Mouse (Mus musculus) WW6 (cell line): Measurements from ENCODE around the gene Serpina9.
A peak's percentile ranks its signal among the peaks of the same experiment; 100 is the strongest.
"Not testable (repeated sequence)": the region's sequence is repeated elsewhere in the genome, so short reads cannot be mapped to it uniquely, and the experiment has no call there.

Source experiments
- DNase-seq: peaks from one replicate; pipeline ENCODE4 v3.0.0-alpha.2; 2013; ENCODE audit warnings: low read depth, low spot score

Gene Serpina9

DNA sequence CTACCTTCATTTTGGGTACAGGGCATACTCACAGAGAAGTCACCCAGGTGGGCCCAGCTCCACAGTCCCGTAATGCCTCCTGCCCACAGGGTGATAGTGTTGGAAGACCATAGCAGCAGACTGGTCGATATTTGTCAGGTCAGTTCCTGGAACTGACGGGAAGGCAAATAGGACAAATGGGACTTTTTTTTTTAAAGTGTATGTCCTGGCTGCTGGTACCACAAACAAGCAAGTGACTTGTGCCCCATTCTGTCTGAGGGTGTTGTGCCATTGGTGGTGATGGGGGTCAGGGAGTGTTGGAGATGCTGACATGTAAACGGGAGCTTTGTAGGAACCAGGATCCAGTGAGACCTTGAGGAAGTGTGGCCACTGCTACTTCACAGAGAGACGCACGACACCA, 23.7 kb downstream of the Serpina9 start, which contains the start of gene Serpina11:
Gene Serpina11, minus strand, starts transcription at position 101 of the 400 bp plus-strand sequence.
- DNase-seq, result no peak

DNA sequence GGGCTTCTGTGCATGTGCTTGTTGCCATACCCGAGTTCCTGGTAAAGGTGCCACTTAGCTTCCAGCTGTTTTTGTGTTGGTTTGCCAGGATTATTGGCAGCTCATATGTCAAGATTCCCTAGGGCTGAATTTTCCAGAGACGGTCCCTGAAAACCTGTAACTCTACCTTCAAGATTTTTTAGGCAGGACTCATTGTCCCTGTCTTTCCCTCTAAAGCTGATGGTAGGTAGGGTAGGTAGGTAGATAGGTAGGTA, 24.1 kb downstream of the Serpina9 start:
- no peak for DNase-seq

DNA sequence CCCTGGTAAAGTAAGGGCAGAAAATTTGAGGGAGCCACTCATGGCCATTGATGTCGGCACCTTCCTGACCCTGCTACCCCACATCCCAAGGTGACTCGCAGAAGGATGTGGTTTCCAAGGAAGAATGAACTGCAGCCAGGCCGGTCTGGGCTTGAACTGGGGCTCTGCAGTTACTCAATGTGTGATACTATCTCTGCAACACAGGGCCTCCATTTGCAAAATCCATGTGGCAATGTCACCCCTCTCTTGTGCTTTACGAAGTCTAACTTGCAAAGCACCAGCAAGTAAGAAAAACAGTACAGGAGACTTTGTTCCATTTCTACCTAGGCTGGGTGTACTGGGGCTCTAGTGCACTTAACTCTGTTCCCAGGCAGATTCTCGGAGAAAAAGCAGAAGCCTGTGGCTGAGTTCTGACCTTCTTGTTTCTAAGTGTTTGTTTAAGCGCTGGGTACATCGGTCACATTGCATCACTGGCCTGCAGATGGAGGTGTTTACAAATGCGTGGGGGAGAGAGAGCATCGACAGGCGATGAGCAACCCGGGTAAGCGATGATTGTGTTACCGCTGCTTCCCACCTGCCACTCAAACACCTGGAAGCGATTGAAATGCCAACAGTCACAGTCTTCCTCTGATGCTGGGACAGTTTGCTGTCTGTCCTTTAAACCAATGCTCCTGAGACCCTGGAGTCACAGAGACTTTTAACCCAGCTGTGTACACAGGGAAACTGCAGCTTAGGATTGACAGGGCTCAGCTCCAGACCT, 24.6 kb downstream of the Serpina9 start:
- DNase-seq, result no peak

DNA sequence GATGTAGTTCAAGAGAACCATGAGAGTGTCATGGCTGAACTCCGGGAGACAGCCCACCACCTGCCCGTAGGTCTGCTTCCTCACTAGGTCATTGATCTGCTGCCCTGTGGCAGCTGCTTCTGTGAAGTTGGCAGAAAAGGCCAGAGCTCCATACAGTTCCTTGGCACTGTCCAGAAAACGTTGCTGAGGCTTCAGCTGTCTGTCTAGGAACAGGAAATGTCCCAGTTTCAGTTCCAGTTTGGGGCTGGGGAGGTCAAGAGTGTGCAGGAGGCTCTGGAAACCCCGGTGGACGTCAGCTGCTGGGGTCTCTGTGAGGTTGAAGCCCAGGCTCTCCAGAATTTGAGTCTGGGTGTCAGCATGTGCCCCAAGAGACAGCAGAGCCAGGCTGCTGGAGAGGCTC, 27.7 kb downstream of the Serpina9 start:
- no peak for DNase-seq

DNA sequence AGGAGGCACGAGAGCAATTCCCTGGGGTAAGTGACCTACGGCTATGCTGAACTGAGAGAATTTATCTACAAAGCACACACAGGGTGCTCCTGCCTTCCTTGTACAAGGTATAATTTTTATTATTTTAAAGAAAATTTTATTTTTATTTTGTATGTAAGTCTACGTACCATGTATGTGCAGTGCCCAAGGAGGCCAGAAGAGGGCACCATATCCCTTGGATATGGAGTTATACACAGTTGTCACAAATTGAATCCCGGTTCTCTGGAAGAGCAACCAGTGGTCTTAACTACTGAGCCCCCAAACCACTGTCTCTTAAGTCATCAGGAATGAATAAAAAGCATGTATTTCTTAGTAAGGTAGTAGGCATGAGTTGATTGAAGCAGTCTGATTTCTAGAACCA, 28.6 kb downstream of the Serpina9 start:
- DNase-seq, result peak; percentile 14

DNA sequence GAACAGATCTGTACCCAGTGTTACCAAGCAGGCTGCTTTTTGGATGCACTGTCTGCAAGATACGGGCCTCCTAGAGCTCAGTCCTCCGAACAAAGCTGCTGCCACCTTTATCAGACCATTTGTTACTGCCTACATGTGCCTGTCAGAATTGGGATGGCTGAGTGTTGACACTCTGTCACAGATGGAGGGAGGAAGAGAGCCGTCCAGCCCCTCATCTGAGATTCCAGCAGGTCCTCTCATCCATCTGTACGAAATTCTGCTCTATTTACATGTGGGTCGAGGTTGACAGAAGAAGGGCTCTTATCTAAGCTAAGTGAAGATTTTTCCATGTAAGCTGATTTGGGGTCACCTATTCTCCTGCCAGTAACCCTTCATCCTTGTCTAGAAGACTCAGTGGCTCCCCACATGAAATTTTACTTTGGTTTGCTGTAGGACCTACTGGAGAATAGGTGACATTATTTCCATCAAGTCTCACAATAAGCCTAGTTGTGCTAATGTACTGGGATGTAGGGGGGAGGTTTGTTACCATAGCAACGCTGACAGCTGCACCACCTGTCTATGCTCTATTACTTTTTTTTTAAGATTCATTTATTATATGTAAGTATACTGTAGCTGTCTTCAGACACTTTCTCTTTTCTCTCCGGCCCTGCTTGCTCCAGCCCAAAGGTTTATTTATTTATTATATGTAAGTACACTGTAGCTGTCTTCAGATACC, 31.8 kb downstream of the Serpina9 start:
- no peak for DNase-seq

DNA sequence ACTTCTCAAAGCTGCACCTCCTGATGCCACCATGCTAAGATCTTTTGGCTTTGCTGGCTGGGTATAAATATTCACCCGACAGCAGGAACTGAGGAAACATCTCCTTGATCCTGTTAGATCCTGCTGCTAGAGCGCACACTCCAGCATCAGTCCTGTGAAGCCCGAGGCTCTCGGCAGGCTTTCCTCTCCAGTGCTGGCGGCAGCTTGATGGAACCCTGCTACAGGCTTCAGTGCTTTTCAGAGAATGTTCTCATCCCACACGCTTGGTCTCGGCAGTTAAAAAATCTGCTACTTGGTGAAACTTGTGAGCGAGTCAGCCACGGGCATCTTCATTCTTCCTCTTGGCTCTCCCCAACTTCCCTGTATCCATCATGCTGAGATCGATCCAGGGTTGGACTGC, 35.3 kb downstream of the Serpina9 start:
- DNase-seq, result no peak

DNA sequence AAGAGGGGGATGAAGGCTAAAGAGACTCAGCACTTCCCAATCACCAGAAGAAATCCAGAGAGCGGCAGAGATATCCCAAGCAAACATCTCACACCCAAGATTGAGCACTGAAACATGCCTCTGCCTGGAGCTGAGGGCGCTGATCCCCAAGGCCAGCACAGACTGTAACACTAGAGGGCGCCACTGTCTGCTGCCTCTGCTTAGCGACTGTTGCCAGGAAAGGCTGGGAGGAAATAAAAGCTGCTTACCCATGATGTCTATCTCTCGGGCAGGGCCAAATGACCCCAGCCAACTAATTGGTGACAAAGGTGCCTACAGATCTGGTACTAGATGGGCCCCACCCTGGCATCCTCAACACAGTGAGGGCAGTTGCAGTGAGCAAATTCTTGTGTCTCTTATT, 35.7 kb downstream of the Serpina9 start:
- peak; percentile 9 for DNase-seq

DNA sequence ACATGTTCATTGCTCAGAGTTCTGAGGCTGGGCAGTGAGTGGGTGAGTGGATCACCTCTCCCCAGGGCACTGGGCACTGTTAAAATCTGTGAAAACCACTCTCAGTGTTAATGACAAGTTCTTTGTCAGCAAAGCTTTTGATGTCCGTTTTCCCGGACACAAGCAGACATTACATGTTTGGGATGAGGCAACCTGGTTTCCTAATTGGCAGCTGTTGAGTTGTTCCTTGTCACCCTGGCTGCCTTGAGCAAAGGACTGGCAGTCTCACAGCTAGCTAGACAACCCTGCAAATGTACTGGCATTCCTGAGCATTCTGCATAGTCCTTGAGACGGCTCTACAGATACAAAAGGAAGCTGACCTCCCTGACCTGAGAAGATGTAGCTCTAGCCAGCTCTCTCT, 36.5 kb downstream of the Serpina9 start:
- no peak for DNase-seq

DNA sequence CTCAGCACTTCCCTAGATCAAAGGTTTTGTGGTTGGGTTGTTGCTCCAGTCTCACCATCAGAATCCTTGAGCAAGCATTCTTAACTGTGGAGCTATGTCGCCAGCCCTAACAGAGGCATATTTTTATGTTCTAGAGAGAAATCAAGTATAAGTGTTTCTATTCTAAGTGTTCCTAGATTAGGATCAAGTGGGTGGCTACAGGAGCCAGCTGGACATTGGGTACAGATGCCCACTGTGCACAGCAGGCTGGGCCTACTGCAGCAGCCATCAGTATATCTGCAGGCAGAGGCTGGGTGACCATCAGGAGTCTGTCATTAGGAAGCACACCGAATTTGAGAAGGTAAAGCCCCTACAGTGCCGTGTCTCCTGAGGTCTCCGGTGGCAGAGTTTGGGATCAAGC, 42.5 kb downstream of the Serpina9 start:
- no peak for DNase-seq

DNA sequence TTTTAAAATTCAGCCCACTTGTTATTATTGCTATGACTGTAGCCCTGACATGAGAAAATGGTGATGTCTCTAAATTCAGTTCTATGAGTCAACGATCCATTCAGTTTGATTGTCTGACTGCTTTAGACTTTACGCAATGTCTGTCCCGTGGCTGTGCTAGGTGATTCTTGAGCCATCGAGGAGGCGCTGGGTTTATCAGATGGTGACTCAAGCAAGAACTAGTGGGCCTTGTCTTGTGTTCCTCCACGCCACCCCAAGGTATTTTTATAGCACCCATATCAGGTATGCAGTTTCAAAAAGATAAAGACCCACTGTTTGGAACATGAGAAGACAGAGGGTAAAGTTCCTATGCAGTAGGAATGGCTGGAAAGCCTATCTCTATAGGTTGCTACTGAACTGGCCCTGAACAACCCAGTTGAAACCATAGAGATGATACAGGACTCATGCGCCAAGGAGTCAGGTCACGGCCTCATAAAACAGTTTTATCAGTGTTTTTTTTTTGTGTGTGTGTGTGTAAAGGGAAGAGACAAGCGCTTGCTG, 43.9 kb downstream of the Serpina9 start:
- no peak for DNase-seq

DNA sequence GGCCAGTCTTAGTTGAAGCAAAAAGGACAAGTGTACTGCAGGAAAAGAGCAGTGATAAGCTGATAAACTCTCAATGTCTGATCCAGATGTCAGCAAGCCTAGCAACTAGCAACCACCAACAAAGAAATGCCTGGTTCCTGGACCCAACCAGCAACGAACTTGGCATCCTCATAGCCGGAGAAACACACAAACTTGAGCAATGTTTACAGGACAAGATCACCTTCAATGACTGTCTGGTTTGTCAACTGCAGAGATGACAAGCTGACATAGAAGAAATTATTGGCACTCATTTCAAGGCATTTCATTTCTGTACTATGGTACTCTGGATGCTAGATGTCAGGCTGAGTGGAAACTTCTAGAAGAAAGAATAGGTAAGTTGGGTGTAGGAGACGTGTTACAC, 46.8 kb downstream of the Serpina9 start:
- no peak for DNase-seq

DNA sequence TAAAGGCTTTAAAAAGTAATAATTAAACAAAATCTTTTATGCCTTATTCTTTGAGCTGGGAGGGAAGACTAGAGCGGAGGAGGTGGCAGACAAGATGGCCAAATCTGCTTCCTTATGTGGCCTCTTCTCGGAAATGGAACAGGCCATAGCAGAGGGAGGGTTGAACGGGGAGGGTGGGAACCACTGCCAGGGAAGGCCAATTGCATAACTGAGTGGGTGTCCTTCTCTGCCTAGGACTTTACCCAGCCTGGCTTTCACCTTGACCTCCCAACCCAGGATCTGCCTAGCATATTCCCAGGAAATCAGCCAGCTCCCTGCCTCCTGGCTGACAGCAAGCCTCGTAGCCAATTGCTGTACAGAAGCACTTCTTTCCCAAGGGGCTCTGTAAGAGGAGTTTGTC, 50.3 kb downstream of the Serpina9 start:
- DNase-seq, result no peak

DNA sequence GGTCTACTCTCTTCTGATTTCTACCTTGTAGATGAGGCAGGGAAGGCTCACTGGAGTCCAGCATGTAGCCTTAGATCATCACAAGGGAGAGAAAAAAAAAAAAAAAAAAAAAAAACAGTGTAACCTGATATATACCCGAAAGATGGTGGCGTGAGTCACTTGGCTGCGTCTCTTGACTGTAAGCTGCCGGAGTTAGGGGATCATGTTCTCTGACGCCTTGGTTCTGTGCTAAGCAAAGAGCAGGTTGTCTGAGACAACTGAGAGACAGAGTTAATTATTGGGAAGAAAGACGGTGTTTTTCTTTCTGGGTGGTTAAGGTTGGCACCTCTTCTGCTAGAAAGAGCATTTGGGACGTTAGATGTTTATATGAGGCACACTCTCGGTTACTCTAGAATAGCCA, 50.7 kb downstream of the Serpina9 start:
- no peak for DNase-seq

DNA sequence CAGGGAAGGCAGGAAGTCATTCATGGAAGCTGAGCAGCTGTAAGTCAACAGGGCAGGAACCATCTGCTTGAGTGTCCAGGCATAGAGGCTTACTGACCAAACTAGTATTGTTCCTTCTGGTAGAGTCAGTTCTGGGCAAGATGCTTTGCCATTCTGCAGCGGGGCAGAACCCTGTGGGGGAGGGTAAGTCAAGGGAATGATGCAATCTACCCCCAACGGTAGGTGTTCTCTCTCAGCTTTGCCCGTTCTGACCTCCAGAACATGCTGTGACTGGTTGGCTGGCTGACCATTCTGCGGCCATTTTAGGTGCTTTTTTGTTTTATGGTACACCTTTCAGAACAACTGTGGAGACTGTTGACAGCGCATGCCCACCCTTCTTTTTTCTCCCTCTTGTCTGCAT, 51.2 kb downstream of the Serpina9 start:
- DNase-seq, result no peak

DNA sequence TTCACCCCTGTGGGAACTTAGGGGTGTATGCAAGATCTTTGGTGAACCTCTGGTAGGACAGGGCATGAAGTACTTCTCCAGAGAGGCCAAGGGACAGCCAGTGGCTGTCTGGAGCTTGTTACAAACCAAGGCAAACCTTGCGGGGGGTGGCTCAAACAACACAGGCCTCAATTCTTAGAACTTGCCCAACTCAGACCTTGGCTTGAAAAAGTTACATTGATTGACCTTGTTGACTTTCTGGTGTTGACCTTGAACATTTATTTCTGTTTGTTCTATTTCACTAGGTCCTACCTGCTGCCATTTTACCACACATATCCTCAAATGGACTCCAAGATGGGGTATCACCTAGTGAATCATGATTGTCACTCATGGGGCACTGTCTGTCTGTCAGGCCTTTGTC, 51.8 kb downstream of the Serpina9 start:
- no peak for DNase-seq

DNA sequence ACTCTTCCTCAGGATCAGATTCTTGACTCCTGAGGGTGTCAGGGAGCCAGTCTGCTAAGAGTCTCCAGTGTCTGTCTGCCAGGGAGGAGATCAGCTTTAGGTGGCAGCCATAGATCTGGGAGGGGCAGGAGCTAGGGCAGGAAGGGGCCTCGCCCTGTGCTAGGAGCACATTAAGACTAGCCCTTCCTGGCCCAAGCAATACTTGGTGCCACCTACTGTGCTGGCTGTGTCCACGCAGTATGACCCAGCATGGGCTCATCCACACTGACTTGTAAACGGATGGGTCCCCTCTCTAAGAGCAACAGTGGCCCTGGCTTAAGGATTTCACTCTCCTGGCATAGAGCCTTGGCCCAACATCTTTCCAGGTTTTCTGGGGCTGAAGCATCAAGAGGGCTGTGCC, 54.8 kb downstream of the Serpina9 start, which contains the start of gene Serpina1e:
Gene Serpina1e, minus strand, starts transcription at position 178 of the 400 bp plus-strand sequence.
- no peak for DNase-seq

DNA sequence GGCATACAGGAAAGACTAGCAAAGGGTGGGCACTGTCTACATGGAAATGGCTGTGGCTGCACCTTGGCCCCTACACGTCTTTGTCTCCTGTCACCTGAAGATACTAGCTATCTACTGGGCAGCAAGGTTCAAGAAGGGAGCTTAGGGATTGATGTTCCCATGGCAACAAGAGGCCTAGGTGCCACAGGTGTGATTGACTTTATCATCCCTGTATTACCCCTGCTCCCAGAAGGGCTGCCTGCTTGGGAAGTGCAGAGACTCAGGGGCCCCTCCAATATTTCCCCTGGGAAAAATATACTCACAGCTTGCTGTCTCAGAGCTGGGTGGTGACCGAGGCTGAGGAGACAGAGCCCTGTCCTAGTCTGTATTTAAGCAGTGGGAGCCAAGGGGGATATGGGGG, 57.0 kb downstream of the Serpina9 start:
- not testable (repeated sequence) for DNase-seq

DNA sequence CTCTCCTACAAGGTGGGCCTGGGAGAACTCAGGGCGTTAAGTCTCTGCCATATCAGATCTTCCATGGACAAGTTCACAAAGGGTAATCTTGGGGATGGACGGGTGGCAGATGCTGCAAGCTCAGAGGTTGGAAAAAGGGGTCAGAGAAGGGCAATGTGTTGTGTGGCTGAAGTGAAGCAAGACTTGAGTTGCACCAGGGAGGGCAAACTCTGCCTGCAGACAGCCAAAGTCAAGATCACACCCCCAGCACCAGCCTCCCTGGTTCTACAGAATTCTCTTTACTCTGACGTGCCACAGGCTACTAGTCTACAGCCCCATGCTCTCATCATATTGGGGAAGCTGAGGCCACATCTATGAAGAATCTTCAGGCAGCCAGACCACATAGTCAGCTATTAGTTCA, 60.6 kb downstream of the Serpina9 start:
- DNase-seq, result not testable (repeated sequence)

DNA sequence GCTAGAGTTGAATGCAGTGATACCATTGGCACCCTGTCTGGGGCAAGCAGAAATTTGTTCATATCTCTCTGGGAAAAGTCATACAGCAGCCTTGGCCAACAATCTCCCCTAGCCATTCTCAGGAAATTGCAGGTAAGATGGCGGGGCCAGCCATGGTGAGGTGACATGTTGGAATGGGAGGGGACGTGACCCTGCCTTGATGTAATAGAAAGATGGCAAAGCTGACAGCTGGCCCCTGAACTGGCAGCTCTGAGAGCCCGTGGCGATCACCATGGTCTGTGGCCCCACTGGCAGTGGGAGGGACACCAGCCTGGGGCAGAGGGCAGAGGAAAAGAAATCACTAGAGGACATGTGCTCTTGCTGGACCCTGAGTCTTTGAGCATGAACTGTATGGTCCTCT, 67.3 kb downstream of the Serpina9 start:
- no peak for DNase-seq
